Mouse (Mus musculus): ENCODE results near the gene Lsm4.

GRCm38 (mm10) chr8:70696946-70697345, 23.9 kb downstream of the Lsm4 start:
- TF ChIP-seq MAX (IDR thresholded peaks at IDR 0.05), result no peak
- no peak for TF ChIP-seq CTCF (IDR thresholded peaks at IDR 0.05; ENCODE audit: control insufficient read depth, insufficient read depth, insufficient read length)
- no peak for TF ChIP-seq USF1 (IDR thresholded peaks at IDR 0.05; ENCODE audit: low read depth)
